Mouse (Mus musculus) lung, adult 2 months (tissue): Measurements from ENCODE around the gene Olfr45. TPM values are rescaled to one million over a fixed set of nuclear protein-coding genes. Genes with fewer than 3 reads are reported as not detected.
"Not testable (repeated sequence)": the region's sequence is repeated elsewhere in the genome, so short reads cannot be mapped to it uniquely, and the experiment has no call there.

Experiments
- DNase-seq: peaks from one replicate; pipeline ENCODE4 v3.0.0; 2022
- H3K4me1 ChIP-seq: fragments of 200-500 bp; 2 replicates; pipeline ENCODE4 v1.6.1; 2011; ENCODE audit warnings: low read length; ENCODE audit not compliant: control insufficient read depth, insufficient read depth
- H3K4me3 ChIP-seq: fragments of 200-500 bp; replicated peaks from 2 replicates; pipeline ENCODE3; 2011; ENCODE audit warnings: low read depth, mild to moderate bottlenecking, control low read depth, low read length; ENCODE audit errors: extremely low read depth
- CTCF ChIP-seq: fragments of 200-500 bp; IDR thresholded peaks from 2 replicates; pipeline ENCODE4 v1.5.1; 2011; ENCODE audit warnings: mild to moderate bottlenecking, low read length, control low read depth; ENCODE audit not compliant: insufficient read depth
- POLR2A ChIP-seq: fragments of 200-500 bp; IDR thresholded peaks from 2 replicates; pipeline ENCODE4 v1.6.1; 2011; ENCODE audit warnings: low read depth, mild to moderate bottlenecking, control low read depth, low read length, borderline replicate concordance; ENCODE audit errors: extremely low read depth
- WGBS: fragments of 180-500 bp; shearing (Covaris S2); methylation state at CpG from one replicate; pipeline ENCODE4 v1.1.7; 2018; 5-methylcytosine and 5-hydroxymethylcytosine counted together
- polyA plus RNA-seq: library from polyadenylated mRNA; depleted of rRNA; stranded (reverse); fragments of >200 nt; gene quantifications from 2 replicates; pipeline ENCODE4 v1.2.3, GENCODE M21; 2012; rRNA removed

The Olfr45 gene
- not detected in 2 replicates for polyA plus RNA-seq

DNA sequence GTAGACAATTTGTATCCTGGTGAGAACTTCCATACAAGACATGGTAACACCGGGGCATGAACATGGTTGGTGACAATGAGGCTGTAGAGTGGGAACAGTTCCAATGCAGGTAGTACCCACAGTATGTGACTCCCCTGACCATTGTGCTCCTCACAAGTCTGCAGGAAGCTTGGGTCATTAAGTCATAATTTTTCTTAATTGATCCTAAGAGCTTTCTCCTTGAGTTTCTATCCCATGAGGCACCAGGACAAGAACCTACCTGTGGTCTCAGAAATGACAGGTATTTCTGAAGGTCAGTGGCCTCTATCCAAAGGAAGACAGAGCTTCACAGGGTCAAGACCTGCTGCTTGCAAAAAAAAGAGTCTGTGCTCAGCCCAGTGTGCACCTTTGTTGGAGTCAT, at the start of gene Olfr45:
Gene Olfr45, plus strand, starts transcription at position 301 of the 400 bp plus-strand sequence.
- no peak for TF ChIP-seq CTCF
- no peak for TF ChIP-seq POLR2A
- WGBS = 92% methylated on average over 1 of the region's 1 CpGs
- Histone ChIP-seq H3K4me3 (no peak within 1 kb of the TSS), H3K4me1 (no peaks in the 10 kb centered on the region)
- DNase-seq = no peak

GRCm38 (mm10) chr7:140646152-140646551, 35.6 kb upstream of the Olfr45 start, which contains the start of gene Olfr53:
Olfr53 (plus strand) TSS chr7:140646452.
- Histone ChIP-seq H3K4me3 (no peak within 1 kb of the TSS), H3K4me1 (no peaks in the 10 kb centered on the region)
- no peak for TF ChIP-seq POLR2A
- no peak for TF ChIP-seq CTCF
- no peak for DNase-seq
- 90% methylated on average over 1 of the region's 1 CpGs for WGBS

- DNase-seq = no peak
- TF ChIP-seq POLR2A = no peak
- no peak for TF ChIP-seq CTCF
- Histone ChIP-seq H3K4me3 (no peak within 1 kb of the TSS), H3K4me1 (no peaks in the 10 kb centered on the region)
- 66% methylated on average over 4 of the region's 4 CpGs for WGBS
Measured at GRCm38 (mm10) chr7:140659630-140660029, 22.1 kb upstream of the Olfr45 start, which contains the start of gene Olfr539. Olfr539 (plus strand) TSS chr7:140659930.

- not testable (repeated sequence) for H3K4me3 ChIP-seq, H3K4me1 ChIP-seq, DNase-seq
- 68% methylated on average over 3 of the region's 3 CpGs for WGBS
Measured at GRCm38 (mm10) chr7:140670693-140671092, 11.1 kb upstream of the Olfr45 start.

GRCm38 (mm10) chr7:140675863-140676262, 5.9 kb upstream of the Olfr45 start:
- TF ChIP-seq POLR2A (no peak), CTCF (no peak)
- no peak overlapping the region for H3K4me3 ChIP-seq
- 3% methylated on average over 6 of the region's 6 CpGs for WGBS
- no peaks in the 10 kb centered on the region for H3K4me1 ChIP-seq
- DNase-seq = no peak

- DNase-seq, H3K4me1 ChIP-seq, H3K4me3 ChIP-seq: not testable (repeated sequence)
- 64% methylated on average over 4 of the region's 4 CpGs for WGBS
Measured at GRCm38 (mm10) chr7:140679591-140679990, 2.2 kb upstream of the Olfr45 start.

DNA sequence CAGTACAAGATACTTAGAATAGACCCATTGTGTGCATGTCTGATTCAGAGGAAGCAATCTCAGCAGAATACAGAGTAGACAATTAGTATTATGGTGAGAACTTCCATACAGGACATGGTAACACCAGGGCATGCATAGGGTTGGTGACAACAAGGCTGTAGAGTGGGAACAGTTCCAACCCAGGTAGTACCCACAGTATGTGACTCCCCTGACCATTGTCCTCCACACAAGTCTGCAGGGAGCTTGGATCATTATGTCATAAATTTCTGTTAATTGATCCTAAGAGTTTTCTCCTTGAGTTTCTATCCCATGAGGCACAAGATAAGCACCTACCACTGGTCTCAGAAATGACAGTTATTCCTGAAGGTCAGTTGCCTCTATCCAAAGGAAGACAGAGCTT, 15.2 kb downstream of the Olfr45 start, which contains the start of gene Olfr541:
Gene Olfr541, plus strand, starts transcription at position 301 of the 400 bp plus-strand sequence.
- no peak within 1 kb of the TSS for H3K4me3 ChIP-seq
- TF ChIP-seq CTCF (no peak), POLR2A (no peak)
- DNase-seq = no peak
- no peaks in the 10 kb centered on the region for H3K4me1 ChIP-seq

DNA sequence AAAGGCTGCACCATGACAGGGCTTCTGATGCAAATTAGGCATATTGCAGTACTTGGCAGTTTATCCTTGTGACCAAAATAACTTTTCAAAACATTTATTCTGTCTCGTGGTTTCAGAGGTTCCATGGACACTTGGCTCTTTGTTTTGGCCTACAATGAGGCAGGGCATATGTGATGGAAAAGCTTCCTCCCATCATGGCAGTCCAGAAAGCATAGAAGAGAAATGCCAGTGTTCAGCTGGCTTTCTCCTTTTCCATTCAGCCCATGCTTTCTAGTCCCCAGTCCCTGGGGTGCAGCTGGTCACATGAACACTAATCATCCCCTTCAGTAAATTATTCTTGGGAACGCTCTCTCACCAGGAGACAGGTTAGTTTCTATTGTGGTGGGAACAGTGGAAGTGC, 24.6 kb downstream of the Olfr45 start:
- WGBS = 57% methylated on average over 2 of the region's 2 CpGs
- no peaks in the 10 kb centered on the region for H3K4me1 ChIP-seq
- no peak for DNase-seq
- H3K4me3 ChIP-seq = no peak overlapping the region
- TF ChIP-seq CTCF (no peak), POLR2A (no peak)

DNA sequence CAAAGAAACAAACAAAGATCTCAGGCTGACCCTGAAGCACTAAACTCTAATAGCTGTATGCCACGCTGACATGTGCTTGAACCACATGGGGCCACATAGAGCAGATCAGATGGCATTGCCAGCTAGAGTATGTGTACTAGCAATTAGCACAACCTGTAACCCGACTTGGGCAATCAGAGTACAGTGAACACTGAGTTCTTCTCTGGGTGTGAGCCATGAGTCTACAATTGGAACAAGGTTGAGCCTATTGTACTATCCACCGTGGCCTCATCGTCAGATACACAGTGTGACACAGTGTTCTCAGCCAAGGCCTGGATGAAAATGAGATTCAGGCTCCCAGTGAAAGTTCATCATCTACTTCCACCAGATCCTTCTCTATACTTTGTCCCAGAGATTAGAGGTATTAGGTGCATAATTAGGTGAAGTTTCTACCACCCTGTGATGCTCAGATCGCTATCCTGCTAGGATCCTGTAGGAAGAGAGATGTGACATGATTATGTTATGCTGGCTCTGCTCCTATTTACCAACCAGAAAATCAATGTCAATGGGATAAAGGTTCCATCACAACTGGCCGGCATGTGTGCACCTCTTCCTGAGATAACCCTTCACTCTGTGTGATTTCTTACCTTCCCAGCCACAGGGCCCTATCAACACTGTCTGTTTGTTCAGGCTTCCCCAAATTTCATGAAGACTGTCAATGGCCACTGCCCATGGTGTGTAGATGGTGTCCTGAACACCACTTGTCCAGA, 26.0 kb downstream of the Olfr45 start:
- no peak for TF ChIP-seq CTCF
- no peak for TF ChIP-seq POLR2A
- H3K4me1 ChIP-seq = no peaks in the 10 kb centered on the region
- H3K4me3 ChIP-seq = no peak overlapping the region
- no peak for DNase-seq
- 67% methylated on average over 6 of the region's 6 CpGs for WGBS

GRCm38 (mm10) chr7:140717155-140718055, 35.7 kb downstream of the Olfr45 start:
- no peak for TF ChIP-seq CTCF
- TF ChIP-seq POLR2A = no peak
- WGBS = 74% methylated on average over 7 of the region's 7 CpGs
- Histone ChIP-seq H3K4me3 (no peak overlapping the region), H3K4me1 (no peaks in the 10 kb centered on the region)
- DNase-seq = no peak
